8 mouse cellular contexts compared by ENCODE assay signal in the genomic region with DNA sequence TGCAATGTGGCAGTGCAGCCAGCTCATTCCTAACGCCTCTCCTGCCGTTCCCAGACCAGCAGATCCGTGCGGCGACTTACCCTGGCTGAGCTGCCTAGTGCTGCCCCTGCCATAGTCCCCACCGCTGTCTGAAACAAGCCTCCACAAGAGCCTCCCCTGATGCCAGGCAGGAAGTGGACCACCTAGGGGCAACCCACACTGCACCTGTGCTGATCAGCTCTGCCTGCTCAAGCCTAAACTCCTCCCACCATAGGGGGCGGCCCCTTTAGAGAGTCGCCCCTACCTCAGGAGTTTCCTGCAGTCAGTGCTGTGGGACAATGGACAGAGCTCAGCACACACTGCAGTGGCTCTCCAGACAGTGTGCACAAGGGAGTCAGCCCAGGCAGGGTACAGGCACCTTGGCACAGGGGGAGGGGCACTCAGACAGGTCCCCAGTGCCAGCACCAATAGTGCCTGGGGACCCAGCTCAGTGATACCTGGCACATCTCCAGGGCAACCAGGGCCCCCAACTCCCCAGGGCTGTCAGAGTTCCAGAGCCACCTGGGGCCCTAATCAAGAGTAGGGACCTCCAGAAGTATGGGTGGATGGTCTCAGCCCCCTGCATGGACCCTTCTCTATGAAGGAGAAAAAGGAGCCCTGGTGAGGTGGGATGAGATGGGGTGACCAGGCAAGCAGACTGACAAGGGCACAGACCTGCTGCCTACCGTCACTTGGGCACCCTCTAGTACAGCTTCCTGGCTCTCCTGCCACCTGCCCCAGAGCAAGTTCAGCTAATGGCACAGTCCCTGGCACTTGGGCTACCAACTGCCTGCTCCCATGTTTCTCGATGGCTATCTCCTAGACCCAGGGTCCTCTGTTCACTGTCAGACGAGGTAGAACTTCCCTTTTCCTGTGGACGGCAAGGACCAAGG. TPM values are rescaled to one million over a fixed set of nuclear protein-coding genes. Genes with fewer than 3 reads are reported as not detected.
A peak's percentile ranks its signal among the peaks of the same experiment; 100 is the strongest.
DNase-seq lines count a peak whose midpoint lies in the region; ATAC-seq and TF ChIP-seq lines count a peak whose summit lies in the region.

No protein-coding gene starts in this region.

- no peak for ATAC-seq in forebrain, postnatal 0 days
- 0 out of 2 replicates have a peak, but pooled peaks have one; percentile 4 for ATAC-seq in intestine, embryonic 15.5 days
- peak; percentile 14; the same call in 1 of the 2 replicates for ATAC-seq in stomach, embryonic 15.5 days (ENCODE audit: insufficient read depth, low FRiP score, low read depth)

- no peak overlapping the region; the same call in 1 of the 2 replicates for H3K4me3 ChIP-seq in forebrain, embryonic 10.5 days
- no peak overlapping the region for H3K4me3 ChIP-seq in forebrain, postnatal 0 days (ENCODE audit: low read depth, low read length)
- no peak overlapping the region for H3K4me3 ChIP-seq in intestine, embryonic 15.5 days (replicated peaks)
- H3K4me3 ChIP-seq in stomach, embryonic 15.5 days (replicated peaks), result no peak overlapping the region; the same call in 1 of the 2 replicates

- peak overlapping the region; percentile 40; the same call in 1 of the 2 replicates for H3K27ac ChIP-seq in forebrain, embryonic 10.5 days
- no peak overlapping the region for H3K27ac ChIP-seq in forebrain, postnatal 0 days (ENCODE audit: low read depth, low read length)
- H3K27ac ChIP-seq in intestine, embryonic 15.5 days, result peak overlapping the region; percentile 33; the same call in 1 of the 2 replicates
- H3K27ac ChIP-seq in stomach, embryonic 15.5 days, result no peak overlapping the region

- peaks cover 59% of the 10 kb centered on the region for H3K4me1 ChIP-seq in forebrain, embryonic 10.5 days
- H3K4me1 ChIP-seq in forebrain, postnatal 0 days (ENCODE audit: insufficient read depth), result peaks cover 10% of the 10 kb centered on the region
- H3K4me1 ChIP-seq in intestine, embryonic 15.5 days (replicated peaks), result peaks cover 36% of the 10 kb centered on the region
- peaks cover 24% of the 10 kb centered on the region for H3K4me1 ChIP-seq in stomach, embryonic 15.5 days

- H3K27me3 ChIP-seq in forebrain, embryonic 10.5 days (ENCODE audit: poor library complexity, severe bottlenecking), result no peaks in the 10 kb centered on the region
- no peaks in the 10 kb centered on the region for H3K27me3 ChIP-seq in forebrain, postnatal 0 days (ENCODE audit: insufficient read depth, low read length)
- no peaks in the 10 kb centered on the region for H3K27me3 ChIP-seq in intestine, embryonic 15.5 days (replicated peaks)
- no peaks in the 10 kb centered on the region for H3K27me3 ChIP-seq in stomach, embryonic 15.5 days (replicated peaks)

- TF ChIP-seq CTCF in forebrain, postnatal 0 days (IDR thresholded peaks at IDR 0.05; ENCODE audit: low read depth), result no peak

- WGBS in forebrain, embryonic 10.5 days, result 77% methylated on average over 12 of the region's 12 CpGs
- 63% methylated on average over 12 of the region's 12 CpGs for WGBS in forebrain, postnatal 0 days
- WGBS in intestine, embryonic 15.5 days, result 74% methylated on average over 12 of the region's 12 CpGs
- WGBS in stomach, embryonic 15.5 days, result 76% methylated on average over 12 of the region's 12 CpGs

- H3K4me2 ChIP-seq in forebrain, postnatal 0 days (ENCODE audit: low read depth), result no peak overlapping the region
- peak overlapping the region; percentile 29; the same call in 1 of the 2 replicates for H3K4me2 ChIP-seq in intestine, embryonic 15.5 days (replicated peaks)
- peak overlapping the region; percentile 6; the same call in 1 of the 2 replicates for H3K4me2 ChIP-seq in stomach, embryonic 15.5 days

- no peaks in the 10 kb centered on the region for H3K9me3 ChIP-seq in forebrain, embryonic 10.5 days
- no peaks in the 10 kb centered on the region for H3K9me3 ChIP-seq in forebrain, postnatal 0 days (ENCODE audit: low read length)
- H3K9me3 ChIP-seq in intestine, embryonic 15.5 days, result no peaks in the 10 kb centered on the region
- no peaks in the 10 kb centered on the region for H3K9me3 ChIP-seq in stomach, embryonic 15.5 days

- no peak for DNase-seq in forebrain, embryonic 10.5 days (ENCODE audit: extremely low spot score, low spot score)
- DNase-seq in forebrain, postnatal 0 days, result no peak
- peak; percentile 19 for DNase-seq in layer of hippocampus, adult 9-11 months
- DNase-seq in layer of hippocampus, adult 9-10 months (ENCODE audit: low spot score), result no peak
- DNase-seq in frontal cortex, postnatal 14 days (ENCODE audit: low spot score in 2 of 2), result no peak
- no peak for DNase-seq in spleen, postnatal 10 days (ENCODE audit: low spot score in 2 of 2)

- no peak overlapping the region for H3K9ac ChIP-seq in forebrain, postnatal 0 days
- H3K9ac ChIP-seq in intestine, embryonic 15.5 days, result peak overlapping the region; percentile 24; the same call in 1 of the 2 replicates
- no peak overlapping the region for H3K9ac ChIP-seq in stomach, embryonic 15.5 days

- peaks cover 48% of the 10 kb centered on the region for H3K36me3 ChIP-seq in forebrain, embryonic 10.5 days (replicated peaks)
- peaks cover 25% of the 10 kb centered on the region for H3K36me3 ChIP-seq in forebrain, postnatal 0 days (ENCODE audit: insufficient read depth)
- H3K36me3 ChIP-seq in intestine, embryonic 15.5 days, result peaks cover 16% of the 10 kb centered on the region
- peaks cover 23% of the 10 kb centered on the region; the same call in 1 of the 2 replicates for H3K36me3 ChIP-seq in stomach, embryonic 15.5 days

RNA-seq across cellular contexts. Expression of gene Abhd17a, which starts 5.2 kb away (rescaled TPM):
- polyA plus RNA-seq in forebrain, embryonic 10.5 days (2016; fragmentation: Nextera tagmentation; extraction: Ambion mirVana), result 71.8 and 75.5 TPM in 2 replicates
- 156 and 201 TPM in 2 replicates for total RNA-seq in forebrain, postnatal 0 days (2014; rRNA removed)
- polyA plus RNA-seq in forebrain, postnatal 0 days (2015; fragmentation: Nextera tagmentation; extraction: Ambion mirVana), result 154 and 155 TPM in 2 replicates
- 95.7 and 101 TPM in 2 replicates for polyA plus RNA-seq in intestine, embryonic 15.5 days (2015; fragmentation: Nextera tagmentation; extraction: Ambion mirVana)
- polyA plus RNA-seq in stomach, embryonic 15.5 days (2015; fragmentation: Nextera tagmentation; extraction: Ambion mirVana), result 102 and 103 TPM in 2 replicates

RNA-seq across cellular contexts. Expression of gene Klf16, which starts 7.8 kb away (rescaled TPM):
- polyA plus RNA-seq in forebrain, embryonic 10.5 days (2016; fragmentation: Nextera tagmentation; extraction: Ambion mirVana), result 7.4 and 7.5 TPM in 2 replicates
- total RNA-seq in forebrain, postnatal 0 days (2014; rRNA removed), result 17.9 and 18.7 TPM in 2 replicates
- polyA plus RNA-seq in forebrain, postnatal 0 days (2015; fragmentation: Nextera tagmentation; extraction: Ambion mirVana), result 13.3 and 14.1 TPM in 2 replicates
- 8.3 TPM in 2 replicates for polyA plus RNA-seq in intestine, embryonic 15.5 days (2015; fragmentation: Nextera tagmentation; extraction: Ambion mirVana)
- 9.3 and 10.3 TPM in 2 replicates for polyA plus RNA-seq in stomach, embryonic 15.5 days (2015; fragmentation: Nextera tagmentation; extraction: Ambion mirVana)

RNA-seq across cellular contexts. Expression of gene Scamp4, which starts 17.8 kb away (rescaled TPM):
- 91.5 and 93.0 TPM in 2 replicates for polyA plus RNA-seq in forebrain, embryonic 10.5 days (2016; fragmentation: Nextera tagmentation; extraction: Ambion mirVana)
- 21.0 and 24.1 TPM in 2 replicates for total RNA-seq in forebrain, postnatal 0 days (2014; rRNA removed)
- polyA plus RNA-seq in forebrain, postnatal 0 days (2015; fragmentation: Nextera tagmentation; extraction: Ambion mirVana), result 86.8 and 87.9 TPM in 2 replicates
- 105 and 114 TPM in 2 replicates for polyA plus RNA-seq in intestine, embryonic 15.5 days (2015; fragmentation: Nextera tagmentation; extraction: Ambion mirVana)
- 86.1 and 93.0 TPM in 2 replicates for polyA plus RNA-seq in stomach, embryonic 15.5 days (2015; fragmentation: Nextera tagmentation; extraction: Ambion mirVana)

RNA-seq across cellular contexts. Expression of gene Adat3, which starts 17.8 kb away (rescaled TPM):
- polyA plus RNA-seq in forebrain, embryonic 10.5 days (2016; fragmentation: Nextera tagmentation; extraction: Ambion mirVana), result 10.7 and 11.9 TPM in 2 replicates
- total RNA-seq in forebrain, postnatal 0 days (2014; rRNA removed), result 3.0 and 4.9 TPM in 2 replicates
- polyA plus RNA-seq in forebrain, postnatal 0 days (2015; fragmentation: Nextera tagmentation; extraction: Ambion mirVana), result 4.2 and 4.5 TPM in 2 replicates
- polyA plus RNA-seq in intestine, embryonic 15.5 days (2015; fragmentation: Nextera tagmentation; extraction: Ambion mirVana), result 6.4 and 6.6 TPM in 2 replicates
- 6.1 and 6.4 TPM in 2 replicates for polyA plus RNA-seq in stomach, embryonic 15.5 days (2015; fragmentation: Nextera tagmentation; extraction: Ambion mirVana)

RNA-seq across cellular contexts. Expression of gene Gm49322, which starts 20.9 kb away (rescaled TPM):
- polyA plus RNA-seq in forebrain, embryonic 10.5 days (2016; fragmentation: Nextera tagmentation; extraction: Ambion mirVana), result 4.7 and 5.6 TPM in 2 replicates
- 1.2 and 2.7 TPM in 2 replicates for total RNA-seq in forebrain, postnatal 0 days (2014; rRNA removed)
- 0.58 and 0.69 TPM in 2 replicates for polyA plus RNA-seq in forebrain, postnatal 0 days (2015; fragmentation: Nextera tagmentation; extraction: Ambion mirVana)
- 3.9 and 4.1 TPM in 2 replicates for polyA plus RNA-seq in intestine, embryonic 15.5 days (2015; fragmentation: Nextera tagmentation; extraction: Ambion mirVana)
- 3.9 TPM in 2 replicates for polyA plus RNA-seq in stomach, embryonic 15.5 days (2015; fragmentation: Nextera tagmentation; extraction: Ambion mirVana)

Comparison
In these comparisons a context has a peak if more than half of its experiments do, and no peak if none do; other contexts are left out.
1. H3K27ac ChIP-seq: peak in forebrain, embryonic 10.5 days (single experiment) and intestine, embryonic 15.5 days (single experiment); none in forebrain, postnatal 0 days (single experiment) and stomach, embryonic 15.5 days (single experiment).